Mouse (Mus musculus) liver, postnatal 0 days (tissue): Measurements from ENCODE around the gene Rin2. TPM values are rescaled to one million over a fixed set of nuclear protein-coding genes. Genes with fewer than 3 reads are reported as not detected.

Experiments used
- ATAC-seq: fragments of 200-750 bp; cut with Nextera tagmentation; 2 replicates; pipeline ENCODE4 v1.8.0; 2017; ENCODE audit warnings: mild to moderate bottlenecking, moderate library complexity
- DNase-seq: peaks from one replicate; pipeline ENCODE4 v3.0.0-alpha.2; 2016
- H3K27ac ChIP-seq: fragments of 300-500 bp; sonication (generic); 2 replicates; pipeline ENCODE4 v1.5.1; 2014; ENCODE audit warnings: antibody characterized with exemption, moderate library complexity, mild to moderate bottlenecking, low read depth
- H3K27me3 ChIP-seq: fragments of 300-500 bp; sonication (generic); 2 replicates; pipeline ENCODE4 v1.6.1; 2014; ENCODE audit warnings: low read length, control low read depth, mixed read lengths; ENCODE audit not compliant: insufficient read depth
- H3K36me3 ChIP-seq: fragments of 300-500 bp; sonication (generic); replicated peaks from 2 replicates; pipeline ENCODE4 v1.6.1; 2014; ENCODE audit warnings: mild to moderate bottlenecking, control low read depth, low read length, moderate library complexity, mixed read lengths; ENCODE audit not compliant: insufficient read depth
- H3K4me1 ChIP-seq: fragments of 300-500 bp; sonication (generic); 2 replicates; pipeline ENCODE4 v1.6.1; 2014; ENCODE audit warnings: antibody characterized with exemption, mild to moderate bottlenecking, control low read depth; ENCODE audit not compliant: insufficient read depth
- H3K4me2 ChIP-seq: fragments of 300-500 bp; sonication (generic); 2 replicates; pipeline ENCODE4 v1.6.1; 2014; ENCODE audit warnings: low read depth, mild to moderate bottlenecking, low read length, moderate library complexity, mixed read lengths
- H3K4me3 ChIP-seq: fragments of 300-500 bp; sonication (generic); 2 replicates; pipeline ENCODE4 v1.5.1; 2014; ENCODE audit warnings: low read depth, low read length
- H3K9ac ChIP-seq: fragments of 300-500 bp; sonication (generic); replicated peaks from 2 replicates; pipeline ENCODE4 v1.6.1; 2014; ENCODE audit warnings: mild to moderate bottlenecking, moderate library complexity
- H3K9me3 ChIP-seq: fragments of 300-500 bp; sonication (generic); 2 replicates; pipeline ENCODE4 v1.6.1; 2016; ENCODE audit warnings: mild to moderate bottlenecking, control low read depth, low read length, mixed read lengths
- CTCF ChIP-seq: sonication (generic); IDR thresholded peaks from 2 replicates; pipeline ENCODE4 v1.5.1; 2016; ENCODE audit warnings: antibody characterized with exemption, low read depth
- EP300 ChIP-seq: IDR thresholded peaks from 2 replicates; pipeline ENCODE4 v1.6.1; 2016; ENCODE audit warnings: antibody characterized with exemption, low read depth, mild to moderate bottlenecking
- WGBS: fragments of 180-500 bp; shearing (Covaris S2); extraction: QIAGEN DNeasy Blood & Tissue Kit; methylation state at CpG from one replicate; pipeline ENCODE4 v1.1.7; 2014; ENCODE audit not compliant: insufficient replicate concordance; 5-methylcytosine and 5-hydroxymethylcytosine counted together
- polyA plus RNA-seq: library from polyadenylated mRNA; unstranded; fragments of >200 nt; fragmentation: Nextera tagmentation; extraction: Ambion mirVana; gene quantifications from 2 replicates; pipeline ENCODE4 v1.2.1, GENCODE M21; 2015

The Rin2 gene
- polyA plus RNA-seq, 1 experiment from 2014 or later = 5.0 TPM

DNA sequence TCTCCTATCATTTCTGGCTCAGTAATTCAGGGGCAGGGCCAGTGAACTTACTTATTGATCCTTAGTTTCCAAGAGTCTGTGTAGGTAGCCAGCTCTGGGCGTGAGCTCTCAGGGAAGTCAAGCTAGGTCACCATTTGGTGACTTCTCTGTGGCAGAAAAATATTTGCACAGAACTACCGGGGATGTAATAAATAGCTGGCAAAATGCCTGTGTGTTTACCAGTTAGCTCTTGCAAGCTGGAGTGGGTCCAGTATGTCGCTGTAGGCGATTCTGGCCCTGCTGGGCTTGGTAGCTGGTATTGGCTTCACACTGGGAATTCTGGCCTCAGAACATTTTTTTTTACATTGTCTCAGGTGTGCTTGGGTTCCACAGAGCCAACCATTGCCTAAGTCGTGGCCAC is 60.1 kb downstream of the Rin2 start:
- Histone ChIP-seq H3K4me3 (no peak overlapping the region), H3K36me3 (no peaks in the 10 kb centered on the region), H3K27ac (no peak overlapping the region), H3K4me1 (no peaks in the 10 kb centered on the region; the same call in 1 of the 2 replicates), H3K4me2 (no peak overlapping the region), H3K9me3 (no peaks in the 10 kb centered on the region), H3K9ac (no peak overlapping the region), H3K27me3 (no peaks in the 10 kb centered on the region)
- DNase-seq (no peak), ATAC-seq (peak; percentile 81)
- TF ChIP-seq CTCF (no peak), EP300 (no peak)
- 54% methylated on average over 5 of the region's 5 CpGs for WGBS

DNA sequence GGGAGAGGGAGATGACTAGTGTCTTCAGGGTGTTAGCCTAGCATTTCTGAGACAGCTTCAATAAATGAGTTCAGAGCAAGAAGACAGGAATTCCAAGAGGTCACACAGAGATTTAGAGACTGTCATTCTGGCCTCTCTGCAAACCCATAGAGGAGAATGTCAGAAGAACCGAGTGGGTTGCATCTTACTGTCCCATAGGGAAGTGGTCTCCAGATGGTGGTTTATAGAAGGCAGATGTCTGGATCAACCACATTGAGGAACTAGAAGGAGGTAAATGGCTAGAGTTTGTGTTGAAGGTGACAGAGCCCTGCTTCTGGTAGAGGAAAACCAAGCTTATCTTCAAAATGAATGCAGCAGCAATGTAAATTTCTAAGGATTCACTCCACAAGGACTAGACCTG is 61.5 kb downstream of the Rin2 start:
- ATAC-seq (no peak), DNase-seq (no peak)
- Histone ChIP-seq H3K4me1 (no peaks in the 10 kb centered on the region; the same call in 1 of the 2 replicates), H3K9me3 (no peaks in the 10 kb centered on the region), H3K27ac (no peak overlapping the region), H3K27me3 (no peaks in the 10 kb centered on the region), H3K36me3 (no peaks in the 10 kb centered on the region), H3K4me3 (no peak overlapping the region), H3K4me2 (no peak overlapping the region), H3K9ac (no peak overlapping the region)
- 18% methylated on average over 1 of the region's 1 CpGs for WGBS
- TF ChIP-seq CTCF (no peak), EP300 (no peak)

DNA sequence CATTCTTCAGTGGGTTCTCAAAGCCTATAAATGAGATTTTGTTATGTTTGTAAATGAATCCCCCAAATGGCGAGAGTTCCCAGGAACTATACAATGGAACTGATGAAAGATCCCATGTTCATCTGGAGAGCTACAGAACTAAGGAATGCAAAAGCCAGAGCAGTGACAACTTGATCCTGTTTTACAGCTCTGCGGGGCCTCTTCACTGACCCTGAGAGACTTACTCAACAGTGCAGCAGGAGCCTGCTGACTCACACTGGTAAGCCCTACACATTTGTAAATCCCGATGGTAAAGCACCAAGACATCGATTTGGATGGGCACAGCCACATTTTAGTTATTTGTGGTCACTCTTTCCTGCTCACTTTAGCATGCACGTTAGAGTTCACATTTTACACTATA is 62.2 kb downstream of the Rin2 start:
- no peak for ATAC-seq
- Histone ChIP-seq H3K27ac (no peak overlapping the region), H3K9me3 (no peaks in the 10 kb centered on the region), H3K4me2 (no peak overlapping the region), H3K36me3 (no peaks in the 10 kb centered on the region), H3K27me3 (no peaks in the 10 kb centered on the region), H3K4me1 (no peaks in the 10 kb centered on the region; the same call in 1 of the 2 replicates), H3K9ac (no peak overlapping the region), H3K4me3 (no peak overlapping the region)
- 34% methylated on average over 5 of the region's 5 CpGs for WGBS
- no peak for DNase-seq
- TF ChIP-seq EP300 (no peak), CTCF (no peak)

DNA sequence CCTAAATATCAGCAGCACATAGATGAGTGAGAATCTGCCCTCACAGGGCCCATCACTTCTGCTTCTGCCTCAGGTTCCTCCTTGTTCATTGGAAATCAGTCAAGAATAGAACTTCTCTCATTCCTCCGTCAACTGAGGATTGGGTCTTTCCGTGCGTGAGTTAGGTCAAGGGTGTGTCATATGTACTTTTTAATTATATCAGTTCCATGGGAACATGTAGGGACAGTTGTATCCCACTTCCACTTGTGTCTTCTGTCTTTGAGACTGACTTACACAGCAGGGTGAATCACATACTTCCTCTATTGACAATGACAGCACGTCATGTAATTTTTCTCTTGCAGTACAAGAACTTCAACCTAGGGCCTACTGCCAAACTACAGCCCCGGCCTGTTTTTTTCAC is 65.7 kb downstream of the Rin2 start:
- WGBS = 69% methylated on average over 5 of the region's 5 CpGs
- no peaks in the 10 kb centered on the region for H3K9me3 ChIP-seq
- no peak overlapping the region for H3K4me3 ChIP-seq
- no peaks in the 10 kb centered on the region for H3K27me3 ChIP-seq
- no peaks in the 10 kb centered on the region for H3K4me1 ChIP-seq
- no peak for TF ChIP-seq CTCF
- TF ChIP-seq EP300 = no peak
- no peak overlapping the region for H3K27ac ChIP-seq
- DNase-seq (no peak), ATAC-seq (peak; percentile 62)
- H3K4me2 ChIP-seq = no peak overlapping the region
- H3K36me3 ChIP-seq = no peaks in the 10 kb centered on the region
- no peak overlapping the region for H3K9ac ChIP-seq

DNA sequence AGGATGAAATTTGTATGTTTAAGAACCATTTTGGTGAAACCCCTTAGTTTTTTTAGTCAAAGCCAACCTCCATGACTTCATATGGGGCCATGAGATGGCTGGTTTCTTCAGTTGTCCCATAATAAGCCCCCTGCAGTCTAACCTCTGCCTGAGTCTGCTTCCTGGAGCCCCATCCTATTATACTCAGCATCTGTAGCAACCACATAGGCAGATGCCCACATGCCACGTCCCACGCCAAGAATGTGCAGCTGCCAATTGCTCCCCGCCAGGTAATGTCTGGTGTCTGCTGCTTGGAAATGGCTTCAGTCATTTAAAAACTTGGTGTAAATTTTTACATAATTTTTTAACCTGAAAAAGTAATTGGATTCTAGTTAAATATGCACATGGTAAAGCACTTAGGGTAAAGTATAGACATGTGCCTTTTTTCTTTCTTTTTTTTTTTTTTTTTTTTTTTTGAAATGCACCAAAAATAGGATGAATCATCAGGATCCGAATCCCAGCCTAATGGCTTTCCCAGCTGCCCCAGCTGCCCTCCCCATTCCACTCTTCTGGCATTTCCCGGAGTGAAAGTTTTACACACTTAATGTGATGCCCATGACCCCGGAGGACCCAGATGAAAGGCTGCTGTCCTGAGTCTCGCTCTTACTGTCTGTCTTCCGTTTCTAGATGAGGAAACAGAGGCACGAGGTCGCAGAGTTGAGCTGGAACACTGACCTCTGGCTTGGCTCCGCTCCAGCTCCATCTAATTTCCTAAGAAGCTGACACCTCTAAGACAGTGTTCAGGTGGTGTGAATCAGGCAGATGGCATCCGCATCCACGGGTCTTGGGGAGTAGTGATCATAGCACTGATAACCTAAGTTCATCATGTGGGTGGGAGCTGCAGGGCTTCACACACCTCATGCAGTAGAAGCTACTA is 68.0 kb downstream of the Rin2 start:
- Histone ChIP-seq H3K27ac (no peak overlapping the region), H3K36me3 (no peaks in the 10 kb centered on the region), H3K4me2 (no peak overlapping the region), H3K27me3 (no peaks in the 10 kb centered on the region), H3K9me3 (no peaks in the 10 kb centered on the region), H3K4me3 (no peak overlapping the region), H3K4me1 (no peaks in the 10 kb centered on the region), H3K9ac (no peak overlapping the region)
- DNase-seq (no peak), ATAC-seq (no peak)
- WGBS = 75% methylated on average over 13 of the region's 13 CpGs
- TF ChIP-seq CTCF (no peak), EP300 (no peak)

DNA sequence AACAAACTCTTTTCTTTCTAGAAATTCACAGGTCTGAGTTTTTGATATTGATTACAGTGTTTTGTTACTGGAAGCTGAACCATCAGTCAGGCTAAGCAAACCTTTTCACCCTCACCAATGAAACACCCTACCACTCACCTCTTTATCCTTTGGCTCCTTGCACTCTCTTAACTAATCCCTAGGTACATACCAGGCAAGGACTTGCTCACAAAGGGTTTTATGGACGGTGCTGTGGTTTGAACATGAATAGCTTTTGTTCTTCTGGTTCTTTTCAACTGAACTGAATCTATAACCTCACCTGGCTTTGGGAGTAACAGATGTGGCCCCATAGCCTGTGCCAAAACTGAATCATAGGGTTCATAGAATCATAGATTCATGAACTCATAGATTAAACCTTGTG is 71.4 kb downstream of the Rin2 start:
- H3K4me2 ChIP-seq = no peak overlapping the region
- WGBS = 61% methylated on average over 1 of the region's 1 CpGs

More for the DNA sequence above, 71.4 kb downstream of the Rin2 start:
- no peaks in the 10 kb centered on the region for H3K9me3 ChIP-seq
- DNase-seq = no peak
- ATAC-seq = no peak
- H3K4me1 ChIP-seq = no peaks in the 10 kb centered on the region
- TF ChIP-seq CTCF (no peak), EP300 (no peak)
- H3K4me3 ChIP-seq = no peak overlapping the region
- no peak overlapping the region for H3K27ac ChIP-seq
- no peak overlapping the region for H3K9ac ChIP-seq
- no peaks in the 10 kb centered on the region for H3K27me3 ChIP-seq
- no peaks in the 10 kb centered on the region for H3K36me3 ChIP-seq
